Mouse (Mus musculus) lung, postnatal 4 days (tissue): ENCODE data around the gene Tigd3.
A peak's percentile ranks its signal among the peaks of the same experiment; 100 is the strongest.

Experiments
- DNase-seq, 2 experiments: peaks; one replicate each; pipeline ENCODE4 v3.0.0; 2021

The Tigd3 gene

DNA sequence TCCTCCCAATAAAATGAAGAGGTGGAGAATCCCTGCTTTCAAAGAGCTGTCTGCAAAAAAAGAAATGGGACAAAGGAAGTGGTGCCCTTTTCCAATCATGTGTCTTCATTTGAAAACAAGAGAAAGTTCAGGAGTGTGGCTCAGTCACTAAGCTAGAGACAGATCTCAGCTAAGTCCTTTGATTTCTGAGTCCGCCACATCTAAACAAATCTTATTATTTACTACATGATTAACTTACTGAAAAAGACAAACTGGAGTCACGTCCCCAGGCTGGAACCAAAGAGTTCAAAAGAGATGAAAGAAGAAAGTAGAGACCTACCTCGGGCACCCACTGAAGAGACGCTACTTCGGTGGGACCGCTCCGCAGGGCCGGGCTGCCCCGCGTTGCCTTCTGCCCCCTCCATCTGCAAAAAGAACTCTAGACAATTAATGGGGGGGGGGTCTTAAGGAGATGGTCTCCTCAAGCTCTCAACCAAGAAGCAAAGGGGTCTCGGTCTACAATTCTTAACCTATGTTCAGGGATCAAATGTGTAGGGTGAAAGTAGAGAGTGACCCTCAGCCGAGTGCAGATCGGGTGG lies 19.5 kb downstream of the Tigd3 start:
- no peak for DNase-seq

DNA sequence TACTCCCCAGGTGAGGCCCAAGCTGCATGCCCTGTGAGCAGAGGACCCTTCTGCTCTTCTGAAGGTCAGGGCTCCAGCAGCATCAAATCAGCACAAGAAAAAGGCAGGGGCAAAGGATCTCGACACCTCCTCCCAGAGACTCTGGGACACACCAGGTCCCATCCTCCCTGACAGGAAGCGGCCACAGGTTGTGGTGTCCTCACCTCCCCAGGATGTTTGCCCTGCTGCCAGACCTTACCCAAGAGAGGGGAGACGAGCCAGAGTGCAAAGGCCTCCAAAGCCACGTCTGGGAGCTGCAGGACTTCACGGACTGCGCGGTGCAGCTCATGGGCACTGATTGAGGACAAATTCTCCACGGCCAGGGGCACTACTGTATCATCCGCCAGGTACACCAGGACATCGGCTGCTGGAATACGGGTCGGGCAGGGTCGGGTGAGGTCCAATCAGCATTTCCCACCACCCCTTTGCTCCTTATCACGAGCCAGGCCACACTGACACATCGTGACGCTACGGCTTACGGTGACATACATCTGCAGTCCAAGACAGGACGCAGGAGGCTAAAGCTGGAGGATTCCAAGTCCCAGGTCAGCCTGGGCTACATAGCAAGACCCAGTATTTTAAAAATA lies 20.9 kb downstream of the Tigd3 start:
- DNase-seq = no peak

DNA sequence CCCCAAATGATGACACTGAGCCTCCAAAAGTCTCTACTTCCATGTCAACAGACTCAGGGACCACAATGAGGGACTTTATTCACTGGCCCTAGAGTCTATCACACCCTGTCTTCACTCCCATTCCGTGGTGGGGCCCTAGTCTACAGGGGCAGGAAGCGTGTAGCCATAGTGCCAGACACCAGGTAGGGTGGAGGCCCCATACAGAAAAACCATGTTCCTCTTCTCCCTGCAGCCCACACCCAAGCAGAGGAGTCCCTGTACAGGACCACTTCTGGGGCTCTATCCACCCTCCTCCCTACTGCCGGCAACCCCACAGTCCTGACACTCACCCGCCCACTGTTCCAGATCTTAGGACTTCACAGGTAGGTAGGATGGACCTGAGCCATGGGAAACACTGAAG lies 21.4 kb downstream of the Tigd3 start:
- DNase-seq = no peak

DNA sequence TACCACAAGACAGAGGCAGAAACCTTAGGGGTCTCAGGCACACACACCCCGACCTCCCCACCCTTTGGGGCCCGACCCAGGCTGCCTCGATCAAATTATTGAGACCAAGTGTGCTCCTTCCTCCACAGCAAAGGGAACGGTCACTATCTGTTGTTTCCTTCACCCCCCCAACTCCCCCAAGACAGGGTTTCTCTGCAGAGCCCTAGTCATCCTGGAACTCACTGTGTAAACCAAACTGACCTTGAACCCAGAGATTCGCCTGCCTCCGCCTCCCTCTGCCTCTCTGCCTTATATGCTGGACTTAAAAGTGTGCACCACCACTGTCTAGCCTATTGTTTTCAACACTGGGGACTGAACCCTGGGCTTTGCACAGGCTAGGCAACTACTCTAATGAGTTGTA lies 22.3 kb downstream of the Tigd3 start:
- no peak for DNase-seq

DNA sequence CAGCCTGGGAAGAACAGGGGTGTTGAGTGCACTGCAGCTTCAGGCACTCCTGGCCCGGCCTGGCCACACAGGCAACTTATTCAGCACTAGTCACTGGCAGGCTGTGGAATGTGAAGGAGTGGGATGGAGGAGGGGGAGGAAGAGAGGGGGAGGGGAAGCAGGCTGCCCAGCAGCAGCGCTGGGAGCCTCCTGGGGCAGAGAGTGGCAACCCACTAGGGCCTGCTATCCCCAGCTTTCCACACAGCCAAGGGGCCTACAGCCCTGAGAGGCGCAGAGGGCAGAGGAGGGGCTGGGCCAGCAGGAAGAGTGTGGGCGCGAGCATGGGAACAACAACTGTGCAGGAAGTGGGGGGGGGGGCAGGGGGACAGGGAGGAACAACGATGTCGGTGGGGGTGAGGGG lies 22.7 kb downstream of the Tigd3 start:
- DNase-seq = peak; percentile 75 to 85

DNA sequence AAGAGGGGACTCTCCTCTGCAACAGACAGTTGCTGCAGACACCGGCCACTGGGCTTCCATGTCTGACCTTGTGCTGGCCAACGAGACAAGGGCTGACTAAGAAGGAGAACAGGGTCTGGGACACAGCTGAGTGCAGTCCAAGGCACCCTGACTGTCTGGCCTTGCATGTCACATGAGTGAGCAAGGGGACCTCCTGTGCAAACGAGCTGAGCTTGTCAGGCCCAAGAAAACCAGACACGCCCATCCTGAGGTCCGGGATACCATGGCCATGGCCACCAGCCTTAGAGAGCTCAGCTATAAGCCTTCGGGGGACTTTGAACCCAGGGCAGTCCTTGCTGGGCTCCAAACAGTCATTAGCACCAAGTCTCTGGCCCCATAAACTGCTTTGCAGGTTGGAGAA lies 25.9 kb downstream of the Tigd3 start:
- DNase-seq = no peak

DNA sequence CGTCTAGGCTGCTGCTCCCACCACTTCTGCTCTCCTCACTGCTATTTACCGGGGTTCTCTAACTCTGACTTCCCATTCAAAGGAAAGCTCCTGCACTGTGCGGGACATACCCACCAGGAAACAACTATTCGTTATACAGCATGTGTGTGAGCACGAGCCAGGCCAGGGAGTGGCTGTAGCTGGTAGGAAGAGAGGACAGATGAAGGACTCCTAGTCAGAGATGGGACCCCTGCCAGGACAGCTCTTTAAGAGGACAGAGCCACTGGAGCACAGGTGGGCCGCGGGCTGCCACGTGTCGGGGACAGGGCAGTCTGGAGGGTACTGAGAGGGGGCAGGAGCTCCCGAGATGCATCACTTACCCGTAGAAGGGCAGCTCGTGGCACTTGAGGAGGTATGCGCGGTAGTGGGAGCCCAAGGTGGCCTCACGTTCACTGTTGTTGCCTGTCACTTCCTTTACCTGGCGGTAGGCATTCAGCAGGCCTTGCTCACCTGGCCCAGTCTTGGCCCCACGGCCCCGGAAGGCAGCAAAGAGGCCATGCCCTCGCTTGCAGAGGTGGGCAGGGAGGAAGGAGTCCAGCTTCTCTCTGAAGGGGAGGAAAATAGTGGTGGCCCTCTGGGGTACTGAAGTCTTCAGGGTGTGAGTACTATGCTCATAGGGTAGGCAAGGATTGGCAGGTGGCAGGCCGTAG lies 29.1 kb downstream of the Tigd3 start:
- DNase-seq = no peak

DNA sequence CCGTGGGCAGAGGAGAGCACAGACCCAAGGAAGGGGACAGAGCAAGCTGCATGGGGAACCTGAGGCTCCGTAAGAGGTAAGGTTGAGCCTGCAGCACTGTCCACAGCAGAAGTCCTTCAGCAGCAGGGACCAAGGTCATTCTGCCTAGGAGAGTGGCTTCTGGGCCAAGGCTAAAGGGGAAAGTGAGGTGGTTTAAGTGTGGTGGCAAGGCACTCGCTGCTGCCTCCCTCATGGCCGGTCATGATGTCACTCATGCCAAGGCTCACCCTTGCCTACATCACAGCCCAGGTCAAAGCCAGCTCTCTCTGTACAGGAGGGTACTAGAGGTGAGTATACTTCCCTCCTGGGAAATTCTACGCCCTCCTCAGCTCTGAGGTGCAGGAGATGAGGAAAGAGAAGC lies 30.2 kb downstream of the Tigd3 start:
- DNase-seq = no peak

DNA sequence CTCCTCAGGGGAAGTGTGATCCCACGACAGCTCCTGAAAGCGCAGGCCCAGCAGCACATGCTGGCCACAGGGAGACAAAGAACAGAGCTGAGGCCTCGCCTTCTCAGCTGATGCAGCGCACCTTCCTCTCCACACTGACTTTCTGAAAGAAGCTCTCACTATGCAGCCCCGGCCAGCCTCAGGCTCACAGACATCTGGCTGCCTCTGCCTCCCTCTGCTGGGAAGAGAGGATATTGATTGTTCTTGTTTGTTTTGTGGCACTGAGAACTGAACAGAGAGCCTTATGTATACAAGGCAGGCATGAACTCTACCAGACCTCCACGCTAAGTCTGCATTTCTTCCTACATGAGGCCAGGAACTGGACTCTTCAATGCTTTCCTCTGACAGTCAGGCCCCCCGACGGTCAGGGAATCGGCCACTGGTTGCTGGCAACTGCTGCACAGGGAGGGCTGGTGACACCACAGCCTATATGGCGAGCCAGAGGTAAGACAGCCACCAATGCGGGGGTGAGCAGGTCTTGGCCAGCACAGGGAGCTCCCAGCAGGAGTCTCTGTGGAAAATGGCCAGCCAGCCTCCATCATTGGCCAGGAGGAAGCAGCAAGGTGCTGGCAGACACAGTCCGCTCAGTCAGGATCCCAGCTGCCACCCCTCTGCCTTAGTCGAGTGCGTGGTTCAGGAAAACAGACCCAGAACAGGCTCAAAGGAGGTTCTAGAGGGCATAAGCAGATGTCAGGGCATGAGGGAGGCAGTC lies 31.4 kb downstream of the Tigd3 start:
- no peak for DNase-seq

DNA sequence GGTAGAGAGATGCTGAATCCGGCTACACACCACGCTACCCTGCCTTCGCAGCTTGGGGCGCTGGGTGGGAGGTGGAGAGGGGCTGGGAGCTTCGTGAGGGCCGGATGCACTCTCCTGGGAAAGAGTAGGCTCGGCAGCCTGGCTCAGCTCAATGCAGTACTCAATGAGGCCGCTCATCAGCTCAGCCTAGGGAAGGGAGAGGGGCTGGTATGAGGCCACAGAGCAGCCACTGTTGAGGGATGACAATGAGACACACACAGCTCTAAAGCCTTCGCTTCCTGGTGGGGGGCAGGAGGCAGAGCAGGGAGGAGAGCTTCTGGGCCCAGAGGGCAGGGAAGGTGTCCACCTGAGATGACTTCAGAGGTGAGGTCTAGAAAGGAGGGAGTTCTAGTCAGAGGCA lies 37.3 kb downstream of the Tigd3 start:
- DNase-seq = no peak

DNA sequence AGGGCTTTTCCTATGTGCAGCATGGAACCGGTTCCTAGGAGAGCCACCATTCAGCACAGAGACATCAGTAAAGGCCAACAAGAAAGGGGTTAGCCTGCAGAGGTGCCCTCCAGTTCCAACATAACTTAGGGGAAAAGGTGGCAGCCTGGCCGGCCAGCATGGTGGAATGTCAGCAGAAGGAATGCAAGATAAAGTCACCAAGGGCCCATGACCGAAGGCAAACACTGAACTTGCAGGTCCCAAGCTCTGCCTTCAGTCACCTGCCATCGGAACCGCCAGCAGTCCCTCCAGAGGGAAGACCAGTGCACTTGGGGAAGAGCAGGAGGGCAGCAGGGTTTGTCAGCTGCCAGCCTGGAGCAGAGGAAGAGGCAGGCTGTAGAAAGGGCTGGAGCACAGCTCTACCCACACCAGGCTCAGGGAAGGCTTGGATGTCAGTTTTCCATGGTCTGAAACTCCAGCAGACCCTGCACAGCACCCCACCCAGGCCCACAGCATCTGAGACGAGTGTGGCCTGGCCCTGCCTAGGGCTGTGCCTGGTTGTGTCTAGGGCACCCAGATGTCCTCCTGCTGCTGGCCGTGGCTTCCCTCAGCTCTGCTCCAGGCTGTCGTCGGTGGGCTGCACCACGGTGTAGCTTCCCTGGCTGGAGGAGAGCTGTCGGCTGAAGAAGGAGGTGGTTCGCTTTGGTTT lies 41.8 kb downstream of the Tigd3 start:
- DNase-seq = no peak

DNA sequence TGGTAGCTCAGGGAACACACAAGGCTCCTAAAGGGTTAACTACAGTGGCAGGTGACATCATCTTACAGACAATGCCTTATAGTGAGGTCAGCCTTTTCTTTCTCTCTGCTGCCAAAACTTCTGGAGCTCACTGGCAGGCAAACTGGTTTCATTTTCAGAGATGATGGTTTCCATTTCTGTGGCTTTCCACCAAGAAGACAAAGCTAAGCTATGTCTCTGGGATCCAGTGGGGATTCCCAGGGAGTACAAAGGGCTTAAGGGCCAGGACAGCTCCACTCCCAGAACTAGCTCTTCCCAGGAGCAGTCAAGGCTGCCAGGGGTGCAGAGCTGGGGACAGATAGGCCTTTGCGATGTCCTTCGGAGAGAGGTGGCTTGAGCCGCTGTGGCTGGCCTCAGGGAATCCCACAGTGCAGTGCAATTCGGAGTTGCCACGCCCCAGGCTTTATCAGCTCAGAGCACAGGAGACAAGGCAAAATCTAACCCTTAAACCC lies 42.4 kb downstream of the Tigd3 start:
- DNase-seq = no peak

DNA sequence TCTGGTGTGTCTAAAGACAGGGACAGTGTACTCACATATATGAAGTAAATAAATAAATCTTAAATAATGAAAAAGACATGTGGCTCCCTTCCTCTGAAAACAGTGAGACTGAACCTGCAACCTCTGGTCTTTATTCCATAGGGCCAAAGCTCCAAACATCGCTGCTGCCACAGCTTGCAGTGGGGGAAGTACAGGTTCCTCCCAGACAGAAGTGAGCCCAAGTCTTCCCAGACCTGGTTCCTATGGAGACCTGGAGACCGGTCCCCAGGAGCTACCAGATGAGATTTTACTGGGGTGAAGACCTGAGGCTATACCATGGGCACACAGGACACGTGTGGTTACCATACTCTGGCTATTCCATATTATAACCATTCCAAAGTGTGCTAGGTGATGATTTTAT lies 43.1 kb downstream of the Tigd3 start:
- DNase-seq = no peak

DNA sequence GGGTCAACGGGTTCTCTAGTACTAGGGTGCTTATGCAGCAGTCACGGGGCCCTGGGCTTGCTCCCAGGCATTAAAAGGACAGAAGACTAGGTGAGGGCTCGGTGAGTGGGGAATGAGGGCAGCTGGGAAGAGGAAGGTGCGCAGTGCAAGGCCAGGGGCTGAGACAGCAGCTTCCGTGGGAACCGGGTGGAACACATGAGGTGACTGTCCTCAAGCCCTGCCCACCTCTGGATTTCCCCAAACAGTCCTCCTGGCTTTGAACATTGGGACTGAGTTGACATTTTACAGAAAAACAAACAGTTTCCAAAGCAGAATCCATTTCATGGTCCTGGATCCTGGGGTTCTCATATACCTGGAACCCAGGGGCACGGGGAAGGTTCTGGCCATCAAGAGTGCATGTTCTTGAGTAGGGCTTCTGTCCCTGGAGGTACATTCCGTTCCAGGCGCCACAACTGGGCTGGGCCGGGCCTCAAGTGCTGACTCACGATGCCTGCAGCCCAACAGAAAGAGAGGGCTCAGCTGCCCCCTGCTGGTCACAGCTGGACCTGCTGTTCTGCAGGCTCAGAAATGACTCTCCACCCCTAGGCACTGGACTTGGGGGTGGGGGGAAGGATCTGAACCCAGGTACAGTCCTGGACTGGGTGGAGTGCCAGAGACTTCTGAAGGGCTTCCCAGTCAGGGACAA lies 44.0 kb downstream of the Tigd3 start:
- DNase-seq = peak; percentile 94 to 96

DNA sequence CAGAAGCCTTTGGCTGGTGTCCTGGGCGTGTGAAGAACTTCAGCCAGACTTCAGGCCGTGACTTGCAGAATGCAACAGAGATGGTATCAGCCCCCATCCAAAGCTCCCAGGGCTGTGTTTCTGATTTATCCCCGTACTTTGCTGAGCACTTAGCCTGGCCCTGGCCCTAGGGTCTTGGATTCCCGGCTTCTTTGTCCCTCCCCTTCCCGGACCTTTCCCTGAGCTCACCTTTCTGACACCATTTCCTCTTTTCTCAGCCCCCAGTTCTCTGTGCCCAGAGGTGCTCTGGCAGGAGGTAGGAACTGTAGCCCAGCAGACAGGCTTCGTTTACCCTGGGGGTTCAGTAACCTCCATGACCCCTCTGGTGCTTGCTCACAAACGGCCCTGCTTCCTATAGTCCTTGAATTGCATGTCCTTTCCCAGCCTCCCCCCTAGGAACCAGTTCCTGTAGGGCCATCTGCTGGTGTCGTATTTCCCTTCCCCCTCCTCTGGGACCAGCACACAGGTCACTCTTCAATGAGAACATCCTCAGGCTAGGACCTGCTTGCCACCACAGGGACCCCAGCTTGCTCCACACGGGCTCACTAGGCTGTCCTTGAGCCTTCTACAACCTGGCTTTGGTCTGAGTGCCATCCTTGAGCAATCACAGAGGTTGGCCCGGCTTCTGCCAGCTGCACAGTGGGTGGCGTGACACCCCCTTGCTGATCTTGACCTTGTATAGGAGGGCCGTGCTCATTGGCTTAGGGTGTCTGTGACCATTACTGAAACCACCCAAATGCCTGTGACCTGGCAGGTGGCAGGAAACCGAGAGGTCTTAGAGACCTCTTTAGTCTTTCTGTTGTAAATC lies 44.9 kb downstream of the Tigd3 start:
- peak; percentile 53 to 66 for DNase-seq

DNA sequence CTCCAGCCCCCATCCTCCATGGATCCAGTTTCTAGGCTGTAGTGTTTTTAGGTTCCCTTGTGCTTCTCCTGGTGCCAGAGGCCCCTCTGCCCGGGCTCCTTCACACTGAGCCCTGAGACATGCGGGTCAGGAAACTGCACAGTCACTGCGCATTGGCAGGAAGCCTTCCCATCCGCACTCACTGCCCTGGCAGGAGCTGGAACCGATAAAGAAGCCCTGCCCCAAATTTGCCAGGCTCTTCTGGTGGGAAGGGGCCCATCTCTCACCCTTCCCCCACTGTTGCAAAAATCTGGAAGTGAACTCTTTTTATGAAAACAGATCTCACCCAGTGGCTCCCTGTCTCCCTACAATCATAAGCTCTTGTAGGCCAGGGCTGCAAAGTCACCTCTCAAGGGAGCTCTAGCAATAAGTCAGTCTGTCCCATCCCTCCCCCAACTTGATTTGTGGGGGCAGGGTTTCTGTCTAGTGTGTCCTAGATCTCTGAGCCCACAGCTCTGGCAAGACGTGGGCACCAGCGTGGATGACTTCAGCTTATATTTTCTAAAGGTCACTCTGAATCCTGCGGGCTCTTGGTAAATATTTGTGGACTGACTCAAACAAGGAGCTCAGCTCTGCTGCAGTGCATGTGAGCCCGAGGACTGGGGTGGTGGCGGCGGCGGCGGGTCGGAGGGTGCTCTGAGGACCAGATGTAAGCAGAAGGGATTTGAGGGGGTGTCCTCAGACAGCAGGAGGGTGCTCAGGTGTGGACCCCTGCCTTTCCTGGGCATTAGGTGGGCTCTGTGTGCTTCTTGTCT lies 45.7 kb downstream of the Tigd3 start:
- peak; percentile 74 to 81 for DNase-seq

DNA sequence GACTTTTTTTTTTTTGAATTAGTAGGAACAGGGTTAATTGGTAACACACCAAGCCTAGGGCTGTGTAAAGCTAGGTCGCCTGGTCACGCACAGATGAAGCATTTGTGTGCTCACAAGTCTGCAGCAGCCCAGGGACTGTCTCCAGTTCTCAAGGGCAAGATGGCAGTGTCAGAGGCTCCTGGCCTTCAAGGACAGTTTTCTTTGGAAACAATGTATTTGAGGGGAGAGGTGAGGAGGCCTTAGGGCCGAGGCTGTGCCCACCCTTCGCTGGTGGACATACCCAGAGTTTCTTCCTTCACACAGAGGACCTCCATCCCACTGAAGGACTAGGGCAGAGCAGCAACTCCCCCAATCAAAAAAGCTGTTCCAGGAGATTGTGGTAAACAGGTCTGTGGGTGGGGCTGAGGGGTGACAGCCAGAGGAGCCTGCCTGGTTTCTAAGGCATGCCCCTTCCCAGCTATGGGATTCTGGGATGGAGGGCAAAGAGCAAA lies 46.6 kb downstream of the Tigd3 start:
- DNase-seq = no peak

DNA sequence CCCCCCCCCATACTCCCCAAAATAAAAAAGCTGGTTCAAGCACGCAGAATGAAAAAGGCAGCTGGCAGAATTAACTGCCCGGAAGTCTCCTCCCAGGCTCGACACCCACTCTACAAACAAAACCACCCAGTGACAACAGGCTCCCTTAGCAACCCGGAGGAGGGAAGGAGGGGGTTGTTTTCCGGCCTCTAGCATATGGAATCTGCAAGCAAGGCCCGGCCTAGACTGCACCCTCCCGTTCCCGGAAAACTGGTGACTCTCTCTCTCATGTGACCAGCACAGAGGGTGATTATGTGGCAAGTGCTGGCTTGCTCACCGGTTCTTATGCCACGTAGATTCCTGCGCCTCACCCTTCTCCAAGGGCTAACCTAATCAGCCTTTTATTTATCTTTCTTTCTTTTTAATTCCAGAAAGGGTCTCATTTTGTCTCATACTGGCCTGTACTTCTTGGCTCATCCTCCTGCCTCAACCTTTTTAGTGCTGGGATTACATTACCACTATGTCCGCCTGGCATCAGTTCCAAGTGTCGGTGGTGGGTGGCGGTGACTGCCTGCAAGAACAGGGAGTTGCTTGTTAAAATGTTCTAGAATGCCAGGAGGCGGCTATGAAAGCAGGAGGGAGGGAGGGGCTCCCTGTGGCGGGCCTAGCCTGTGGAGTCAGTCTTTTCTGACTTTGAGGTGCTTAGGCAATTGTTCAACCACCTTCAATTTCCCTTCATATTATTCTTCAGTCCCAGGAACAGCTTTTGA lies 47.2 kb downstream of the Tigd3 start:
- peak; percentile 92 to 96 for DNase-seq

DNA sequence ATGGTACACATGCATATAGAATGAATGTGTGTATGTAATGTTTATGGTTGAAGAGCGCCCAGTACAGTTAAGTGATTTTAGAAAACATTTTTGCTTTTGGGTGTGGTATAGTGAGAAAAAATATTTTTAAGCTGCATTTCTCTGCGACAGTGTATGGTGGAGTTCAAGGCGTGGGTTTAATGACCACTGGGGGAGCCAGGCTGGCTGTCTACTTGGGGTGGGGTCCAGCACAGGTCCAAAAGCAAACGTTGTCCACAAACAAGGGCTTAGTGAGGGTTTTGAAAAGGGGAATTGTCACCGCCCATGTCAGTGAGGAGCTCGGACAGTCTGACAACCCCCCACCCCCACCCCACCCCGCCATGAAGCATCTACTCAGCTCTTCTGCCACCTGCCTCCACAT lies 47.8 kb downstream of the Tigd3 start:
- peak in 1 of 2 experiments; percentile 57 for DNase-seq
